Mouse (Mus musculus): ENCODE results near the gene Atg9b.

Gene Atg9b

DNA sequence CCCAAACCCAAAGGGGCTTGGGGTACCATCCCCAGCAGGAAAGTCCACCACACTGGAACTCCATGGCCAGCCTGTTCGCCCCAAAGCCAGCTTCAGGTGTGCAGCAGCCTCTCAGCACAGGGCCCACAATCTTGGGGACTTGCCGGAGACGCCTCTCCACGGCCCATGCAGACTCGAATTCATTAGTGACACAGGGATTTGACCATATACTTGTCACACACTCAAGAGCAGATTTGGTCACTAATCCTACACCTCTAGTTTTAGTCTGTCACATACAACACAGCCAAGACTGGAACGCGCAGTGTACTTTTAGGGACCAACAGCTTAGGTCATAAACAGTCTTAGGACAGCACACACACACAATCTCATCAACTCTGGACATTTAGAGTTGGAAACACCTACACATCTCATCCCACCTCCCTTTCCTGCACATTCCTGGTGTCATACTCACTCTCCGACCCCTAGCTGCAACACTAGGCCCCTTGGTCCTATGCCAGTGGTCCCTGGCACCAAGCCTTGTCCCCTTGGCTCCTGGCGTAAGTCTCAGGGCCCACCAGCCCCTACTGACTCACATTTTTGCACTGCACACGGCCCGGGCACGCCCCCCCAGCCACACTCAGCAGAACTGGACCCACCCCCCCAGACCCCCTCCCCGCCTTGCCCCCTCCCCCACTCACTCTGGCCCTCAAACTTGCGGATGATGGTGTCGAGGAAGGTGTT is 41.3 kb downstream of the Atg9b start:
- DNase-seq (ENCODE audit: low spot score in 2 of 2): no peak

- no peak for DNase-seq (ENCODE audit: low spot score in 2 of 2)
Observed at GRCm38 (mm10) chr5:24350073-24350472, 41.9 kb downstream of the Atg9b start.

- DNase-seq (ENCODE audit: low spot score in 2 of 2): no peak
Observed at GRCm38 (mm10) chr5:24348546-24348945, 43.4 kb downstream of the Atg9b start.

GRCm38 (mm10) chr5:24348128-24348527 is 43.8 kb downstream of the Atg9b start:
- peak; percentile 36 to 54 for DNase-seq (ENCODE audit: low spot score in 2 of 2)

DNA sequence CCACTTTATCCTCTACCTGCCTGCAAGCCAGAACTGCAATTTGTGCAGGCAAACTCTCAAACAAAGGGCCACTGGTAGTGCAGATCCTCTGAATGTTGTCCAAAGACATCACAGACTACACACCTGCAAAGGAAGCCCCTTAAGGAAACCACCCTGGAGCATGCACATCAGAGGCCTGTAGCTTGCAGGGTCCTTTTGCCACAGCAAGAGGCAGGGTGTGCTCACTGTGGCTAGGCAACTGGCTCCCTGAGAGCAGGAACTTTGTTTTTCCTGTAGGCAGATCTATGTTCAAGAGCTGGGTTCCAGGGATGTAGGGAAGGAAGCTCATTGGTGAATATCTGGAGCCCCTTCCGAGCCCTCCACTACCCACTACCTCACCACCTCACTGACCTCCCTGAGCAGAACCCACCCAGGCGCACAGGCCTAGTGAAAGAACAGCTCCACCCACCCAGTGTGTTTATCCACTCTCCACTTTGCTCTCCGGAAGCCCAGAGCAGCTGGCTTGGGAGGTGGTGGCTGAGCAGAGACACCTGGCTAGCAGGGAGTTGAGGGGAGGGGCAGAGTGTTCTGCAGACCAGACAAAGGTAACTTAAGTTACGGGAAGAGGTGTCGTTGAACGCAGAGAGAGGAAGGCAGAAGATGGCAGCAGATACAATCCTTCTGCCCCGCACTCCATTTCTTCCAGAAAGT is 44.6 kb downstream of the Atg9b start:
- DNase-seq (ENCODE audit: low spot score in 2 of 2): no peak

GRCm38 (mm10) chr5:24346313-24346712 is 45.6 kb downstream of the Atg9b start:
- DNase-seq (ENCODE audit: low spot score in 2 of 2): no peak

DNA sequence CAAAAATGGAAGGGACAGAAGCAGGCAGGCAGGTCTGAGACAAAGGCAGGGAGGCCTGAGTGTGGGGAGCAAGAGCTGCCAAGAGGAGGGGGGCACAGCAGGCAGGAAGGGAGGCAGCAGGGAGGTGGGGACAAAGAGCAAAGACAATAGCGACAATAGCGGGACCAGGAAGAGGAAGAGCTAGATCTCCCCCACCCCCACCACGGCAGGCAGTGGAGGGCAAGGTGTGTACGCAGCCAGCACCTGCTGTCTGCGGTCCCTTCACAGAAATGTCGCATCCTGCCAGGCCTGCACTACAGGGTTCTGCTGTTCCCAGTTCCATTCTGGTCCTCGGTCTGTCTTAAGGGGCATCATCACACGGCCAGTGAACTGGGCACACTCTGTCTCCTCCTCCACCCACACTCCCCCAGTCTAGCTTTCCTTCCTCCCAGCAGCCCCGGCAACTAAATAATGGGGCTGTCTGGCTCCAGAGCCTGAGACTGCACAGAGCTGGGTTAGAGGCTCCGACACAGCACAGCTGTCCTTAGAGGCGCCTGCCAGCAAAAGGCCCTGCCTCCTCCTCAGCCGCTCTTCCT is 47.4 kb downstream of the Atg9b start:
- DNase-seq (ENCODE audit: low spot score in 2 of 2): no peak

GRCm38 (mm10) chr5:24343977-24344436 is 47.9 kb downstream of the Atg9b start:
- no peak for DNase-seq (ENCODE audit: low spot score in 2 of 2)

DNA sequence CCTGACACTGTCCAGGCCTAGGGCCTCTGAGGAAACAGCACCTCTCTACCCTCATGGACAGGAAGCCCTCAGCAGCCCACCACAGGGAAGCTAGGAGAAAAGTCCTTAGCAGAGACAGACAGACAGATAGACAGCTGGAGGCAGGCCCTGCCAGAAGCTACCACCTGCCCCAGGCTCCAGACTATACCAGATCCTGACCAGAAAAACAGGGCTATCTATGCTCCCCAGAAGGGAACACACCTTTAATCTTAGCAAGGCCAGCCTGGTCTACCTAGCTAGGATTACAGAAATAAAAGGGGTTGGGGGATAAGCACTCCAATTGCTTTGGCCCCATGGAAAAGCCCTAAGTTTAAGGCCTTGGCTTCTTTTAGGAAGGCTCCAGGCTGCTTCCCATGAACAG is 48.6 kb downstream of the Atg9b start:
- no peak for DNase-seq (ENCODE audit: low spot score in 2 of 2)

DNA sequence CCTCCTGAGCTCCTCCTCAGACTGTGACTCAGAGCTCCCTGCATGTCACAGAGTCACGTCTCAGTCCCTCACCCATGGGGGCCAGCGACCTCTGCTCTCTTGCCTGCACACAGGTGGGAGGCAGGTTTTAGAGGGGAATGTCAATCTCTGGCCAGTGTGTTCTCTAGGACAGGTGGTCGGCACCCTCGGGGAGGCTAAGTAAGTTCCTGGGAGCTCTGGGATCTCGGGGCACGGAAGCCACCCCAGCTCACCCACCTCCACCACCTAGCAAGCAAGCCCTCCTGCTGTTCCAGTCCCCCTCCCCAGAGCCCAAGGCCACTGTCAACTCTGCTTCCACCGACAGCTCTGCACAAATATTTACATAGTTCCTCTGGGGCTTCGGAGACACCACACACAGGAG is 49.0 kb downstream of the Atg9b start:
- DNase-seq (ENCODE audit: low spot score in 2 of 2): no peak

DNA sequence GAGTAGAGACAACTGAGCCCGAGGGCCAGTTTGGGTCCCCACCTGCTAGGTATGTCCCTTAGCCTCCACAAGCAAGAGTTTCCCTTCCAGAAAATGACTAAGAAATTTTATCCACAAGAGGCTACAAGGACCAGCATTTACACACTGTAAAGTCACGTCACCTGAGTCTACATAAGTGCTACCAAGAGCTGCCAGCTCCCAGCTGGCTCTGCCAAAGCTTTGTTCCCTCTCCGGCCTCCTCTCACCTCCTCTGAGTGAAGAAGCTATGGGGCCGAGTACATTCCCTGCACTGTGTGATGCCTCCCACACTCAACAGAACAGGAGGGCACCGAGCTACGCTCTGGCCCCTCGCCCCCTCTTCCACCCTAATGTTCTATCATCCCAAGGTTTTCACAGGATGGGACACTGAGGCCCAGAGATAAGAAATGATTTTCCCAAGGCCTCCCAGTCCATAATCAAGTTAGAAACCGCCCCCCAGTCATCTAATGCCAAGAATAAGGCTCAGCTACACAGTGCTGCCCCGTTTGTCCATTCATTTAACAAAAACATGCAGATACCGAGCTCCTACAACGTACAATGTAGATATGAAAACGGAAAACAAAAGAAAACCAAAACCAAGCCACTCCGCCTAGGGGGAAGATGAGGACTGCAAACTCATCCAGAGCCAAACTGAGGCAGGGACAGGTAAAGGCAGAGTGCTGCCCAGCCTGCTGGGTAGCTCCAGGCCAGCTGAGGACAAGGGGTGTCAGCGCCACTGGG is 49.6 kb downstream of the Atg9b start:
- no peak for DNase-seq (ENCODE audit: low spot score in 2 of 2)

DNA sequence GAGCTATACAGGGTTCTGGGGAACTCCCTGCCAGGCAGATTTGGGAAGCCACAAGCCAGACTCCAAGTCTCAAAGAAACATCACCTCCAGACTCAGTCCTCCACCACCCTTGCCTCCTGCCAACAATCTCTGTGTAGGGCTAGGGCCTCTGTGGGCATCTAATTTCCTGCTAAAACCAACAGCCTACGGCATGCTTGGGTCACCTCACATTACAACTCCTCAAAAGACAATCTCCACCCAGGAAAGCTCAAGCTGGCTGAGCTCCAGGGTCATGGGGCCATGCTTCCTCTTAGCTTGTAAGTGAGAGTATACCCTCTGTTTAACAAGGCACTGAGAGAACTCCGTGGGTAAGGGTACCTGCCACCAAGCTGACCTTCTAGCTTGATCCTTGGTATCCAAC is 54.1 kb downstream of the Atg9b start:
- no peak for DNase-seq (ENCODE audit: low spot score in 2 of 2)

- no peak for DNase-seq (ENCODE audit: low spot score in 2 of 2)
Observed at GRCm38 (mm10) chr5:24337366-24337765, 54.6 kb downstream of the Atg9b start.

DNA sequence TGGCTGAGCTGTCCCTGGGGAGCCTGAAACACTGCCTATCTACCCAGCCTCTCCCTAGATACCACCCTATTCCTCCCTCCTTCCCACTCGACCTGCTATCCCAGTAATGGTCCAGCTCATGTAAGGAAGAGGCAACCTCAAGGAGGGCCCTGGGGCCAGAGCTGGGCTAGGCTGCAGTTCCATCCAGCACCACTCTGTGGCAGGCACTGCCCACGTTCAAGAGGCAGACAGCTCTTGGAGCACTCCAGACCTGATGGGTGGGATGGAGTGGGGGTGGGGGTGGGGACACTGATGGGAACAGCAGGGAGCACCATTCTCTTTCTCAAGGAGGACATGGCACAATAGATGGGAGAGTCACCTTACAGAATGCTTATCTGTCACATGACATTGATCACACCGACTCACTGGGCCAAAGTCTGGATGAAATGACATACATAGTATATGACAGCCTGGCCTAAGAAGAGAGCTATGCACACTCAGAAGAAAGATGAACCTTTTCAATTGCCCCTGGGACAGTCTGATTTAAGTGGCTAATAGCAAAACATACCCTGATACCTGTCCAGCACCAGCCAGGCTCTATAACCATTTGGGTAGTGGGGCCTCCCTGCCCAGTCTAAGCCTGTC is 55.9 kb downstream of the Atg9b start:
- no peak for DNase-seq (ENCODE audit: low spot score in 2 of 2)

- DNase-seq (ENCODE audit: low spot score in 2 of 2): no peak
Observed at GRCm38 (mm10) chr5:24334749-24335148, 57.2 kb downstream of the Atg9b start.

Data from right cerebral cortex, postnatal 36 days (tissue).